Mouse (Mus musculus): Measurements from ENCODE around the gene Ugt1a2.

GRCm38 (mm10) chr1:88211812-88212211 is 11.4 kb downstream of the Ugt1a2 start, which contains the start of gene Ugt1a1:
- TF ChIP-seq CTCF (IDR thresholded peaks at IDR 0.05; ENCODE audit: insufficient read depth, low read length) (no peak), POLR2A (IDR thresholded peaks at IDR 0.05; ENCODE audit: borderline replicate concordance, extremely low read depth, low read depth, low read length) (no peak)

All from lung, adult 2 months (tissue).